Mouse (Mus musculus): ENCODE measurements around the gene Gm11562.
"Not testable (repeated sequence)": the region's sequence is repeated elsewhere in the genome, so short reads cannot be mapped to it uniquely, and the experiment has no call there.

The Gm11562 gene

DNA sequence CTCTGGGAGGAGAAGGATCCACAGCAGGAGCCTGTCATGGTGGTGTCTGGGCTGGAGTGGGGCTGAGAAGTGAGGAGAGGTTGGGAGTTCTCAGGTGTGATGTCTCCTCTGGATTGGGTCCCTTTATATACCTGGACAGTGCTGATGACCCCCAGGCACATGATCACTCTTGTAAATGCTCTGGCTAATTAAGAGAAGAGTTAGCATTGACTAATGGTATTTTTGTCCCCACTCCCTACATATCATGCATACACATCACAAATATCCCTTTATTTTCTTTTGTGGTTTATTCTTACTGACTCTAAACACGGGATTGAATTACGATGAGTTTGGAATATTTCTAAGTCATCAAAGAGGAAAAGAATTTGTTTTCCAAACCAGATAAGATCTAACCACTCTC lies at the start of gene Gm11562:
Gene Gm11562, minus strand, starts transcription at position 101 of the 400 bp plus-strand sequence.
- no peak for DNase-seq

DNA sequence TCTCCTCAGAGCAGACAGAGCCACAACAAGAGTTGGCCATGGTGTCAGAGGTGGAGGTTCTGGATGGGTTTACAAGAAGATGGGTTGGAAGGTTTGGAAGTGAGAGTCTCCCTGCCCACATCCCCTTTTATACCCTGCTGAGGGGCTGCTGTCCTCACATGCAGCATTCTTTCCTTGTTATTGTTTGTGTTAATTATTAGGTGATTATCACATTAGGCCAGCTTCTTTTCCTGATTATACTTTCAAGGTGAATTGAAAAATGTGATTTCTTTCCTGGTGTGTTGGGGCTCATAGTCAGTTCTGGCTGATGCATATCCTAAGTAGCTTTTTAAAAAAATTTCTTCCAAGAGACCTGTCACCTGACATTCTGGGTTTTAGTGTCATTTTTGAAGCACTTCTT lies 45.6 kb upstream of the Gm11562 start, which contains the start of gene Krtap4-6:
Gene Krtap4-6, minus strand, starts transcription at position 101 of the 400 bp plus-strand sequence.
- DNase-seq: no peak

DNA sequence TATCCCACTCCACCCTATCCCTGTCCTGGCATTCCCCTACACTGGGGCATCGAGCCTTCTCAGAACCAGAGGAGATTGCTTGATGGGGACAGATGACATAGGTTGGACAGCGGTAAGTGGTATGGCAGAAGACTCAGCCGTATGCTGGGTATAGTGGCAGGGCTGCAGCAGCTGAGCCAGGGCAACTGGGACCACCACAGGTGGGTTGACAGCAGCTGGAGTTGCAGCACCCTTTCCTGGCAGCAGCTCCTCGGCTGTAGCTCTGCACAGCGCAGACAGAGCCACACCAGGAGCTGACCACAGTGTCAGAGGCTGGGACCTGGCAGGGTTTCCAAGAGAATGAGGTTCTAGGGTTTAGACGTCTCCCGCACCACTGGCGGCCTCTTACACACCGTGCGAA lies 42.6 kb upstream of the Gm11562 start:
- no peak for DNase-seq

DNA sequence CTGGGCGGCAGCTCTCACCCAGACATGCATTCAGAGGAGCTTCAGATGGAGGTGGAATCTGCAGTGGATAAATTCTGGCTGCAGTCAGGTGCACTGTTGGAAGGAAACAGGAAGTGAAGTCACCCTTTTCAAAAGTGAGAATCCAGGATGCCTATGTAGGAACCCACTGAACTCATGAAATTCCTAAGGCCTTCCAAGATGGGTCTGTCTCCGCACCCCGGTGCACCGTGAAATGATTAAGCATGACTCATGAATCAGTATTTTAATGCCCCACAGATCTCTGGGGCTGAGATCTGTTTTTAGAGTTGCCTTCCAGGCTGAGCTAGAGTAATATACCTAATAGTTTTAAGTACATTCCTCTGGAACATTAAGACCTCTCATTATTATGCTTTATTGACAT lies 39.0 kb upstream of the Gm11562 start:
- no peak for DNase-seq

DNA sequence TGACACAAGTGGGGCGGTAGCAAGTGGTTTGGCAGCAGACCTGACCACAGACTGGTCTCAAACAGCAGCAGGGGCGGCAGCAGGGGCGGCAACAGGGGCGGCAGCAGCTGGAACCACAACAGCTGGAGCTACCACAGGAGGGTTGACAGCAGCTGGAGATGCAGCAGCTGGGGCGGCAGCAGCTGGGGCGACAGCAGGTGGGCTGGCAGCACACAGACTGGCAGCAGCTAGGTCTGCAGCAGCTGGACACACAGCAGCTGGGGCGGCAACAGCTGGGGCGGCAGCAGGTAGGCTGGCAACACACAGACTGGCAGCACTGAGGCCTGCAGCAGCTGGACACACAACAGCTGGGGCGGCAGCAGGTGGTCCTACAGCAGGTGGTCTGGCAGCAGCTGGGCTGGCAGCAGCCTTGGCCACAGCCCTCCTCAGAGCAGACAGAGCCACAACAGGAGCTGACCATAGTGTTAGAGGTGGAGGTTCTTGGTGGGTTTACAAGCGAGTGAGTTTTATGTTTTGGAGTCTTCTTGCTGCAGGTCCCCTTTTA lies 38.3 kb upstream of the Gm11562 start, which contains the start of gene Gm11563:
Gene Gm11563, minus strand, starts transcription at position 494 of the 544 bp plus-strand sequence.
- DNase-seq: not testable (repeated sequence)

DNA sequence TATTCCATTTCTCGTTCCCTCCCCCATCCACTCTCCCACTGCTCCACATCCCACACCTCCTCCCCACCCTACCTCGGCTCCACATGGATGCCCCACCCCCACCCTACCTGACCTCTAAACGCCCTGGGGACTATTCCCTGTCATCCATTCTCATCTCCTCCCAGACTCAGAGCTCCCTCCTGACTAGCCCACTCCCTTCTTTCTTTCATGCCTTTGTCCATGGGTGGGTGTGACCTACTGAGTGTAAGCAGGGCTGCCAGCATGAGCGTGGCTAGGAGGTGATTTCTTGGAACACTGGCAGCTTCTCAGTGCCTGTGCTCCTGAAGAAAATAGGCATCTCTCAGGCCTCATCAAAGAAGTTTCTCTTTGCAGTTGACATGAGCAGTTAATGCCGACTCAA lies 36.8 kb upstream of the Gm11562 start:
- DNase-seq: no peak

DNA sequence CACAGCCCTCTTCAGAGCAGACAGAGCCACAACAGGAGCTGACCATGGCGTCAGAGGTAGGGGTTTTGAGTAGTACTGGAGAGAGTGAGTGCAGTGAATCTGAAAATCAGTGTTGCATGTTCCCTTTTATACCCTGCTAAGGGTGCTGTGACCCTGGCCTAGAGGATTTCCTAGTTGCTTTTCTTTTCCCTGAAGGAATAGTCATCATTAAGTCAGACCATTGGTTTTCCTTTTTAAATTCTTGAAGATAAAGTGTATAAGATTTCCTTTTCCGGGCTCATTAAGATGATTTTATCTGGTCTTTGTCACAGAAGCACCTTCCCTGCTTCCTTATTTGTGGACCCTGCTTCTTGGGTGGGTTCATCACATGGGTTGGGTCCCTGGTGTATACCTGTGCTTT lies 29.9 kb upstream of the Gm11562 start, which contains the start of gene Gm11555:
Gene Gm11555, minus strand, starts transcription at position 101 of the 400 bp plus-strand sequence.
- no peak for DNase-seq

DNA sequence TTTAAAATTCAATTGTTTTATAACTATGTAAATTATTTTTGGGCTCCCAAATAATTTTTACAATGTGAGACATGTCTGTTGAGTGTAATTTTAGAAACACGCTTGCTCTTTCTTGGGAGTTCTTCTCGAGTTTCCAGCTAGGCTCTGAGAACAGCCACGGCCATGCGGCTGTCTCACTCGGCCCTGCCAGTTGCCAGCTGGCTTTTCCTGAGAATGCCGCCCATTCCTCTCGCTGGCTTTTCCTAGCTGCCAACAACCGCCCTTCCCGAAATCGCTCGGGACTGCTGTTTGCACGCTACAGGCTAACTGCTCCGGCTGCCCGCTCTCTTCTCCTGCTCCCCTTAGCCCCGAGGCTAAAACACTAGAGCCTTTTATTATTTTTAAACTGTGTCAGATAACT lies 26.2 kb upstream of the Gm11562 start:
- DNase-seq: peak; percentile 32

DNA sequence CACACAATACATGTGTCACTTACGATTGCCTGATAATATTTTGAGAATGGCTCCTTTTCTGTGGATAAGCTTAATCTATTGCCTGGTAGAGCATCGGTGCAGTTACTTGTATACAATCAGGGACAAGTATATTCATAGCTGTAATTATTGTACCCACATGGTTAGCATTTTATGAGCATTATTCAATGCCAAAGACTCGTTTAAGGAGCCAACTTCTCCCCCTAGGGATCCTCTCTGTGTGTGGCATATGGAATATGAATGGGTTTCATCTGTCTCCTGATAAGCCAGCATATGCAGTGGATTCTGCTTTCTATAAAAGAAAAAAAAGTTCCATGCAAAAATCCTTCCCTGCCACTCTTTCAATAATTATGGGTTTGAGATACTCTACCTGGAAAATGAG lies 24.1 kb upstream of the Gm11562 start:
- no peak for DNase-seq

DNA sequence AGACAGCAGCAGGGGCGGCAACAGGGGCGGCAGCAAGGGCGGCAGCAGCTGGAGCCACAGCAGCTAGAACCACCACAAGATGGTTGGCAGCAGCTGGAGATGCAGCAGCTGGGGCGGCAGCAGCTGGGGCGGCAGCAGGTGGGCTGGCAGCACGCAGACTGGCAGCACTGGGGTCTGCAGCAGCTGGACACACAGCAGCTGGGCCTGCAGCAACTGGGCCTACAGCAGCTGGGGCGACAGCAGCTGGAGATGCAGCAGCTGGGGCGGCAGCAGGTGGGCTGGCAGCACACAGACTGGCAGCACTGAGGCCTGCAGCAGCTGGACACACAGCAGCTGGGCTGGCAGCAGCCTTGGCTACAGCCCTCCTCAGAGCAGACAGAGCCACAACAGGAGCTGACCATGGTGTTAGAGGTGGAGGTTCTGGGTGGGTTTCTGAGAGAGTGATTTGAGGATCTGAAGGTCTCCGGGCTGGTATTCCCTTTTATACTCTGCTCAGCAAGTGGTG lies 23.5 kb upstream of the Gm11562 start, which contains the start of gene Krtap4-7:
Gene Krtap4-7, minus strand, starts transcription at position 455 of the 505 bp plus-strand sequence.
- not testable (repeated sequence) for DNase-seq

DNA sequence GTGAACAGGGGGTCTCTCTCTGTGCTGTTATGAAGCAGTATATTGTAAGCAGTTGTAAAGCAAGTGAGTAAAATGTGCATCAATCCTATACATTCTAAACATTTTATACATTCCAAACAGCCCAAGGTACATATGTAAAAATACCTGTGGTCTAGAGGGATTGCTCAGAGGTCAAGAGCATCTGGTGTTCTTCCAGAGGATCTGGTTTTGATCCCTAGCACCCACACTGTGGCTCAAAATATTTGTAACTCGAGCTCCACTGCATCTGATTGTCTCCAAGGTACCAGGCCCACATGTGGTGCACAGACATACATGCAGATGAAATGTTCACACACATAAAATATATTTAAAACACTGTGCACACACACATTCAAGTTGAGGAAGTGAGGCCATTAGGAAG lies 20.7 kb upstream of the Gm11562 start:
- no peak for DNase-seq

DNA sequence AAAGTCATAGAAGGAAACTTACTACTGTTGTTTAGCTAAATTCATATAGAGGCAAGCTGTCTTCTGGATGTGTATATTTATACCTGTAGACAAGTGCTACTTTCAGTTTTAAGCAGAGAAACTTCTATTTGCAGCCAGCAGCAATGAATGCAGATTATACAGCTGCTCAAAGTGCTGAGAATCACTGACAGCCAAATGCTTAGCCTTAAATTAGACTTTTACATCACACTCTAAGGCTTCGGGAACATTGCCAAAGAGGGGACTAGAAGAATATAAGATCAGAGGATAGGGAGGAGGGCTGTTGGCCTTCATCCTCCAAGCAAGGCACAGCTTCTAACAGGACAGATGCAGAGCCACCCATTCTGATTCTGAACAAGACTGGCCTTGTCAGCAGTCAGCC lies 16.9 kb upstream of the Gm11562 start:
- DNase-seq: no peak

DNA sequence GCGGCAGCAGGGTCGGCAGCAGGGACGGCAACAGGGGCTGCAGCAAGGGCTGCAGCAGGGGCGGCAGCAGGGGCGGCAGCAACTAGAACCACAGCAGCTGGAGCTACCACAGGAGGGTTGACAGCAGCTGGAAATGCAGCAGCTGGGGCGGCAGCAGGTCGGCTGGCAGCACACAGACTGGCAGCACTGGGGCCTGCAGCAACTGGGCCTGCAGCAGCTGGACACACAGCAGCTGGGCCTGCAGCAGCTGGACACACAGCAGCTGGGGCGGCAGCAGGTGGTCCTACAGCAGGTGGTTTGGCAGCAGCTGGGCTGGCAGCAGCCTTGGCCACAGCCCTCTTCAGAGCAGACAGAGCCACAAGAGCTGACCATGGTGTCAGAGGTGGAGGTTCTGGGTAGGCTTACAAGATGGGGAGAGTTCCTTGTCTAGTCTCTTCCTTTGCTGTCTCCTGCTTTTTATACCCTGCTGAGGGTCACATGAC lies 14.5 kb upstream of the Gm11562 start, which contains the start of gene Krtap4-2:
Gene Krtap4-2, minus strand, starts transcription at position 432 of the 482 bp plus-strand sequence.
- DNase-seq: no peak

DNA sequence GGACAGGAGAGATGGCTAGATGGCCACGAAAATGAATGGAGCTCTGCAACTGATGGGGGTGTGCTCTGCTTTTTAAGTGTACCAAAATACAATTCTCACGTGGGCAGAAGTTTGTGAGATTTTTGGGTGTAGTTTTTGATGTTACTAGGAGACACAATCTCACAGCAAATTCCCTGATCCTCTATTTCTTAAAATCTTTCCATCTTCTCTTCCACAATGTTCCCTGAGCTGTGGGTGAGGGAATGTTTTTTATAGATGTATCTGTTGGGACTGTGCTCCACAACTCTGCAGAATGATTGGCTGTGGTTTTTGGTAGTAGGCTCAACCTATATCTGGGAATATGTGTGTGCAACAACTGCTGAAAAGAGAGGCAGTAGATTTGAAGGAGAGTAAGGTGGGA lies 13.1 kb upstream of the Gm11562 start:
- DNase-seq: peak; percentile 45

DNA sequence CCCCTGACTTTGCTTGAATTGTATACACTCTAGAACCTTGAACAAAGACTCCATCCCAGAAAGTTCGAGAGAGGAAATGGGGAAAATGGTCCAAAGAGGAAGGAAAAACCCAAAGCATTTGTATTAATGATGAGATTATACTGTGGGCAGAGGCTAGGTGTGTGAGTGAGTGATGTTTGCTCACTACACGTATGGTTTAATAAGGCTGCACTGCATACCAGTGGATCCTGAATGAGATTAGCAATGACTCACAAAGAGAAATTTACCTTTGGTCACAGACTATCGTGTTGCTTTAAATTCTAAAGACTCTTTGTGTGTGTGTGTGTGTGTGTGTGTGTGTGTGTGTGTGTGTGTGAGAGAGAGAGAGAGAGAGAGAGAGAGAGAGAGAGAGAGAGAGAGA lies 10.7 kb upstream of the Gm11562 start:
- DNase-seq: no peak

DNA sequence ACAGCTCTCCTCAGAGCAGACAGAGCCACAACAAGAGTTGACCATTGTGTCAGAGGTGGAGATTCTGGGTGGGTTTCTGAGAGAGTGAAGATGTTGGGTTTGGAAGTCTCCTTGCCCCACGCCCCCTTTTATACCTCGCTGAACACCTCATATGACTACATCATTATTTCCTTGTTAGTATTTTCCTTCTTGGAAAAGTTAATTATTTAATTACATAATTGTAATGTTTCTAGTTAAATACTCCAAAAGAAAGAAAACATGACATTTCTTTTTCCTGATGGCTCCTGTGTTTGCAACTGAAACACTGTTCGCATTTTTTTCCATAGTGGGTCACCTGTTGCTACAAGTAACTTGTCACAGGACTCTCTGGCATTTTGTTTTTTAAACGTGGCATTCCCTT lies 7.9 kb upstream of the Gm11562 start, which contains the start of gene Krtap4-1:
Gene Krtap4-1, minus strand, starts transcription at position 101 of the 400 bp plus-strand sequence.
- no peak for DNase-seq

DNA sequence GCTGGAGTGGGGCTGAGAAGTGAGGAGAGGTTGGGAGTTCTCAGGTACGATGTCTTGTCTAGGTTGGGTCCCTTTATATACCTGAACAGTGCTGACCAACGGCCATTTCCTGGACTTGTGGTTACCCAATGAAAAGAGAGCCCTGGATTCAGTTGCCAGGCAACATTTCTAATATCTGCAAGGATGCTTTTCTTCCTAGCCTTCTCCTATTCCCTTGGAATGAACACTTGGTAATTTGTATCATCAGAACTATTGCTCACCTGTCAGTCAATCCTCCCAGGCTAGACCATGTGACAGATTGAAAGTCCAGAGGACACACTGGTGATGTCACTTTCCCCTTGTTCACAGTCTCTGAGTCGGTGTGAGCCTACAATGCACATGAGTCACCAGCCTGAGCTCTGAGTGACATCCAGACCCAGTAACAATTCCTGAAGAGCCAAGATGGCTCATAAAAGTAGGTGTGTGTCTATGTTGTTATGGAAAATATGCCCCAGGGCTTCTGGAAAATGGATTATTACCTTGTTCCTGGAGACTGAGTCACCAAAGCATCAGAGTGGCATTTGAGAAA lies 5.4 kb downstream of the Gm11562 start, which contains the start of gene Krtap2-4:
Gene Krtap2-4, minus strand, starts transcription at position 51 of the 568 bp plus-strand sequence.
- no peak for DNase-seq

DNA sequence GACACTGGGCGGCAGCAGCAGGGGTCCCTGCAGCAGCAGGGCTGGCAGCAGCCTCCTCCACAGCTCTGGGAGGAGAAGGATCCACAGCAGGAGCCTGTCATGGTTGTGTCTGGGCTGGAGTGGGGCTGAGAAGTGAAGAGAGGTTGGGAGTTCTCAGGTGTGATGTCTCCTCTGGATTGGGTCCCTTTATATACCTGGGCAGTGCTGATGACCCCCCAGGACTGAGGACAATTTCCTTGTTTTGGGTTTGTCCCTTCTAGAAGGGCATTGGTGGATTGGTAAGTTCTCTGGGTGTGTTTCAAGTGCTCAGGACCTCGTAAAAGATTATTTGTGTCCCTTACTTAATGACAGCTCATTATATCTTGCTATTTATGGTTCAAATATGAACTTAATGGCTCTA lies 10.1 kb downstream of the Gm11562 start, which contains the start of gene Gm11937:
Gene Gm11937, minus strand, starts transcription at position 101 of the 400 bp plus-strand sequence.
- not testable (repeated sequence) for DNase-seq

DNA sequence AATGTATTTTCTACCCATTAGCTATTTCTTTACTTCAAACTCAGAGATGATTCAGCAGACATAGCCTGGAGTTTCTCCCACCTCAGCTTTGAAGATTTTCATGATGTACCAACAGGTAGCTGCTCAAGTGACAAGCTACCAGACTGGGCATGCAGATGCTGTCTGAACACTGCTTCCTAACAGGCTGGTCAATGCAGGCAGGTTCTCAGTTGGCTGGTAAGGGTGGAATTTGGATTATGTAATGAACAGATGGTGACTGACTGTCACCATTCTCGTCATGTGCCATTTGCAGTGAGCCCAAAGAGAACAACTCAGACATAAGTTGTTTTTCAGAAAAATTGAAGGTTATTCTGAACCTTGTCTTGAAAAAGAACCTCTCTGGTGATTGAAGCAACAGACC lies 11.1 kb downstream of the Gm11562 start:
- peak; percentile 60 for DNase-seq

DNA sequence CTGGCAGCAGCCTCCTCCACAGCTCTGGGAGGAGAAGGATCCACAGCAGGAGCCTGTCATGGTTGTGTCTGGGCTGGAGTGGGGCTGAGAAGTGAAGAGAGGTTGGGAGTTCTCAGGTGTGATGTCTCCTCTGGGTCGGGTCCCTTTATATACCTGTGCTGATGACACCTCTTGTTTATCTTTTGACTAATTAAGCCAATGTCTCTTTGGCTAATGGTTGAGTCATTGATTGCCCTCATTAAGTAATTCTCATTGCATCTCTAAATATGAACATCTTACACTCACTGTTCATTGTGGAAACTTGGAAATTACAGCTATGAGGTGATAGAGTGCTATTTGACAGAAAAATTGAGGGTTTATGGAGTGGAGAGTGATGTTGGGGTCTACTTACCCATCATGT lies 17.0 kb downstream of the Gm11562 start, which contains the start of gene Gm11938:
Gene Gm11938, minus strand, starts transcription at position 101 of the 400 bp plus-strand sequence.
- DNase-seq: not testable (repeated sequence)

DNA sequence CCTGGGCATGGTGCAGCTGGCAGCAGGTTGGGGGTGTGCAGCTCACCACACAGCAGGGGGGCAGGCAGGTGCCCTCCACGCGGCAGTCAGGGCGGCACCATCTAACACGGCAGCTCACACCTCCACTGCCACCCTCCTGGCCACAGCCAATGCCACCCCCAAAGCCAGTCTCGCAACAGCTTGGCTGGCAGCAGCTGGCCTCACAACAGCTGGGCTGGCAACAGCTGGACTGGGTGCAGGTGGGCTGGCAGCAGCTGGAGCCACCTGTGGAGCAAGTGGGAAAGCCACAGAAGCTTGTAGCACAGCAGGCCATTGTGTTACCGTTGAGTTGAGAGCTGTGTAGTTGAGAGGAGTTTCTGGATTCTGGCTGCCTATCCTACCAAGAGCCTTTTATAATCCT lies 22.5 kb downstream of the Gm11562 start, which contains the start of gene Krtap9-3:
Gene Krtap9-3, minus strand, starts transcription at position 364 of the 400 bp plus-strand sequence.
- DNase-seq: not testable (repeated sequence)

DNA sequence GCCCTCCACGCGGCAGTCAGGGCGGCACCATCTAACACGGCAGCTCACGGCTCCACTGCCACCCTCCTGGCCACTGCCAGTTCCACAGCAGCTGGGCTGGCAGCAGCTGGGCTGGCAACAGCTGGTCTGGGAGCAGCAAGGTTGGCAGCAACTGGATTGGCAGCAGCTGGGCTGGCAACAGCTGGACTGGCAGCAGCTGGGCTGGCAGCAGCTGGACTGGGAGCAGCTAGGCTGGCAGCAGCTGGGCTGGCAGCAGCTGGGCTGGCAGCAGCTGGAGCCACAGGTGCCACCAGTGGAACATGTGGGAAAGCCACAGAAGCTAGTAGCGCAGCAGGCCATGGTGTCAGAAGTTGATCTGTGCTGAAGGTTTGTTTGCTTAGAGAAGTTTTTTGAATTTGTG lies 29.3 kb downstream of the Gm11562 start, which contains the start of gene Krtap1-3:
Gene Krtap1-3, minus strand, starts transcription at position 359 of the 400 bp plus-strand sequence.
- no peak for DNase-seq

DNA sequence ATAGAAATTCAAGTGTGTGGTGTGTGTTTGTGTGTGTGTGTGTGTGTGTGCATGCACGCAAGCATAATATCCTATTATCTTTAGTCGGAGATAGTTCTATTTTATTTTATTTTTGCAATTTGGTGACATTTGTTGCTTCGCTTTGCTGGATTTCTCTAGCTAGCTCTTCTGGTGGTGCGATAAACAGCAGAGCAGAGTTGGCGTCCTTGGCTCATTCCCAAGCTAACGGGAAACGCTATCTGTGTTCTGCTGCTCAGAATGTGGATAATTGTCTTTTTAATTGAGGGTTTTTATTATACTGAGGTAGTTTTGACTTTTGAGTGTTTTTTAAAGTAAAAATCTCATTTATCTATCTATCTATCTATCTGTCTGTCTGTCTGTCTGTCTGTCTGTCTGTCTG lies 35.1 kb downstream of the Gm11562 start:
- DNase-seq: peak; percentile 32

Data from right cerebral cortex, adult 18-20 months (tissue).